Mouse (Mus musculus): Measurements from ENCODE around the gene Tlx2. TPM values are rescaled to one million over a fixed set of nuclear protein-coding genes. Genes with fewer than 3 reads are reported as not detected.

The Tlx2 gene
- total and polyA plus RNA-seq, 3 experiments: not detected

DNA sequence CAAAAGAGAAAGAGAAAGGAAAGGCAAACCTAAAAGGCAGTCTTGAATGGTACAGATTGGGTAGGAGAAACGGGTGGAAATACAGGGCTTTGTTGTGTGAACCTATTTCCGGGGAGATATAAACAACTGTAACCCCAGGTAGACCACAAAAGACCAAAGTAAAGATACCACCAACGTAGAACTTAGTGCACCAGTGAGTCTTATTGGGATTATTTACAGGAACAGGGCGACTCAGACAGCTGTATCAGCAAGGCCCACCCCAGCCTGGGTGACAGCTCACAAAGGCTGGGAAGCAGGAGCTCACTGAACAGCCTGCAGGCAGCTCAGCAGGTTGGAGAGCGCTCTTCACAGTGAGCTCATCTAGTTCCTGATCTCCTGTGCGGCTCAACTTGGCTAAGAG is 25.9 kb upstream of the Tlx2 start:
- Histone ChIP-seq H3K36me3 (replicated peaks in 1 of 2; ENCODE audit: control insufficient read depth in 1 of 2, insufficient read depth in 1 of 2, low read length in 1 of 2) (no peaks in the 10 kb centered on the region), H3K9me3 (replicated peaks; ENCODE audit: low read length) (peaks cover 6% of the 10 kb centered on the region), H3K4me1 (ENCODE audit: control insufficient read depth in 1 of 2, insufficient read depth in 2 of 2) (peaks cover 3 to 6% of the 10 kb centered on the region in 2 experiments; a peak in 3 of 4 replicates), H3K27ac (ENCODE audit: insufficient read depth, low read depth) (no peak overlapping the region), H3K4me3 (replicated peaks in 1 of 3; ENCODE audit: low read depth in 2 of 3, low read length in 2 of 3, poor library complexity in 1 of 3) (no peak overlapping the region), H3K4me2 (ENCODE audit: insufficient read depth, low read depth, poor library complexity, severe bottlenecking) (no peak overlapping the region), H3K27me3 (replicated peaks) (peaks cover 13% of the 10 kb centered on the region), H3K79me2 (replicated peaks; ENCODE audit: control insufficient read depth, extremely low read depth, insufficient read depth, poor library complexity, severe bottlenecking) (no peaks in the 10 kb centered on the region), H3K9ac (ENCODE audit: insufficient read depth, low read depth) (no peak overlapping the region)
- dilution Hi-C loops (cut with MboI; ENCODE audit: extremely low pct_ligation_motif_present, extremely low pct_unique_long_range_greater_than_20kb, low sequenced_read_pairs): no loop called here
- in situ Hi-C loops (cut with MboI; ENCODE audit: low pct_ligation_motif_present, low pct_unique_long_range_greater_than_20kb, low sequenced_read_pairs): no loop called here
- TF ChIP-seq ETS1 (conservative IDR thresholded peaks at IDR 0.05; ENCODE audit: low read depth, low read length) (no peak), E2F4 (IDR thresholded peaks at IDR 0.05; ENCODE audit: insufficient replicate concordance, low read depth, low read length) (no peak), MXI1 (IDR thresholded peaks at IDR 0.05; ENCODE audit: low read depth, low read length) (no peak), MEF2A (IDR thresholded peaks at IDR 0.05; ENCODE audit: borderline replicate concordance, low read depth, low read length) (no peak), CHD1 (IDR thresholded peaks at IDR 0.05; ENCODE audit: low read depth, low read length) (no peak), JUND (conservative IDR thresholded peaks at IDR 0.05; ENCODE audit: low read depth, low read length) (no peak), ZMIZ1 (IDR thresholded peaks at IDR 0.05; ENCODE audit: low read depth, low read length) (no peak), JUN (IDR thresholded peaks at IDR 0.05; ENCODE audit: insufficient read depth, low read depth, low read length) (no peak), MAX (IDR thresholded peaks at IDR 0.05; ENCODE audit: low read length) (no peak), RAD21 (IDR thresholded peaks at IDR 0.05; ENCODE audit: low read depth, low read length) (no peak), SMC3 (IDR thresholded peaks at IDR 0.05; ENCODE audit: low read depth, low read length) (no peak), POLR2A (IDR thresholded peaks at IDR 0.05; ENCODE audit: low read depth, low read length) (no peak), ZNF384 (IDR thresholded peaks at IDR 0.05; ENCODE audit: low read depth, low read length) (no peak), POLR2AphosphoS2 (IDR thresholded peaks at IDR 0.05; ENCODE audit: low read depth, low read length) (no peak), HCFC1 (IDR thresholded peaks at IDR 0.05; ENCODE audit: low read depth, low read length) (no peak), PAX5 (IDR thresholded peaks at IDR 0.05; ENCODE audit: low read length) (no peak), BHLHE40 (IDR thresholded peaks at IDR 0.05; ENCODE audit: low read depth, low read length) (no peak), NELFE (IDR thresholded peaks at IDR 0.05; ENCODE audit: low read depth, low read length) (no peak), EP300 (IDR thresholded peaks at IDR 0.05; ENCODE audit: low read length) (no peak)
- no peak for DNase-seq (ENCODE audit: extremely low read depth)

GRCm38 (mm10) chr6:83092416-83093127 is 22.5 kb upstream of the Tlx2 start:
- DNase-seq (ENCODE audit: extremely low read depth): no peak
- peaks cover 4% of the 10 kb centered on the region for H3K27me3 ChIP-seq (replicated peaks)
- dilution Hi-C loops (cut with MboI; ENCODE audit: extremely low pct_ligation_motif_present, extremely low pct_unique_long_range_greater_than_20kb, low sequenced_read_pairs): no loop called here

More at GRCm38 (mm10) chr6:83092416-83093127, 22.5 kb upstream of the Tlx2 start:
- Histone ChIP-seq H3K4me1 (ENCODE audit: control insufficient read depth in 1 of 2, insufficient read depth in 2 of 2) (no peaks in the 10 kb centered on the region; a peak in 1 of 4 replicates), H3K9ac (ENCODE audit: insufficient read depth, low read depth) (no peak overlapping the region), H3K36me3 (replicated peaks in 1 of 2; ENCODE audit: control insufficient read depth in 1 of 2, insufficient read depth in 1 of 2, low read length in 1 of 2) (peaks cover 0 to 3% of the 10 kb centered on the region in 2 experiments), H3K9me3 (replicated peaks; ENCODE audit: low read length) (peaks cover 6% of the 10 kb centered on the region), H3K79me2 (replicated peaks; ENCODE audit: control insufficient read depth, extremely low read depth, insufficient read depth, poor library complexity, severe bottlenecking) (no peaks in the 10 kb centered on the region), H3K4me2 (ENCODE audit: insufficient read depth, low read depth, poor library complexity, severe bottlenecking) (no peak overlapping the region), H3K4me3 (replicated peaks in 1 of 3; ENCODE audit: low read depth in 2 of 3, low read length in 2 of 3, poor library complexity in 1 of 3) (no peak overlapping the region), H3K27ac (ENCODE audit: insufficient read depth, low read depth) (no peak overlapping the region)
- TF ChIP-seq ZKSCAN1 (IDR thresholded peaks at IDR 0.05; ENCODE audit: borderline replicate concordance, low read depth, low read length): no peak
- TF ChIP-seq ZC3H11A (IDR thresholded peaks at IDR 0.05; ENCODE audit: low read depth, low read length): no peak
- TF ChIP-seq CHD2 (IDR thresholded peaks at IDR 0.05; ENCODE audit: low read length): no peak
- no peak for TF ChIP-seq RAD21 (IDR thresholded peaks at IDR 0.05; ENCODE audit: low read depth, low read length)
- no peak for TF ChIP-seq CHD1 (IDR thresholded peaks at IDR 0.05; ENCODE audit: low read depth, low read length)
- no peak for TF ChIP-seq RCOR1 (conservative IDR thresholded peaks at IDR 0.05; ENCODE audit: low read depth, low read length)
- no peak for TF ChIP-seq NRF1 (IDR thresholded peaks at IDR 0.05; ENCODE audit: low read depth, low read length)
- TF ChIP-seq POLR2A (IDR thresholded peaks at IDR 0.05; ENCODE audit: low read depth, low read length): no peak
- no peak for TF ChIP-seq JUN (IDR thresholded peaks at IDR 0.05; ENCODE audit: insufficient read depth, low read depth, low read length)
- TF ChIP-seq BHLHE40 (IDR thresholded peaks at IDR 0.05; ENCODE audit: low read depth, low read length): no peak
- TF ChIP-seq HCFC1 (IDR thresholded peaks at IDR 0.05; ENCODE audit: low read depth, low read length): no peak
- TF ChIP-seq TBP (conservative IDR thresholded peaks at IDR 0.05; ENCODE audit: low read depth, low read length): no peak
- no peak for TF ChIP-seq MAZ (IDR thresholded peaks at IDR 0.05; ENCODE audit: low read depth, low read length)
- in situ Hi-C loops (cut with MboI; ENCODE audit: low pct_ligation_motif_present, low pct_unique_long_range_greater_than_20kb, low sequenced_read_pairs): no loop called here

Data from CH12.LX (cell line).